Mouse (Mus musculus) left cerebral cortex, adult 2 months (tissue): Measurements from ENCODE around the gene Sbk1. TPM values are rescaled to one million over a fixed set of nuclear protein-coding genes. Genes with fewer than 3 reads are reported as not detected.
"Not testable (repeated sequence)": the region's sequence is repeated elsewhere in the genome, so short reads cannot be mapped to it uniquely, and the experiment has no call there.

ENCODE experiments used
- DNase-seq, 2 experiments: peaks; one replicate each; pipeline ENCODE4 v3.0.0; 2021 to 2022; ENCODE audit warnings: low spot score in 2 of 2, mixed read lengths in 1 of 2; ENCODE audit errors: extremely low spot score in 1 of 2
- H3K27ac ChIP-seq: fragments of 200-600 bp; 2 replicates; pipeline ENCODE4 v1.8.1; 2022
- H3K4me3 ChIP-seq: fragments of 200-600 bp; 2 replicates; pipeline ENCODE4 v1.8.1; 2022
- CTCF ChIP-seq: fragments of 200-600 bp; IDR thresholded peaks from 2 replicates; pipeline ENCODE4 v1.8.1; 2022; ENCODE audit warnings: antibody characterized with exemption, mild to moderate bottlenecking, moderate library complexity
- intact Hi-C: fragments of 180-260 bp; cut with DNase I; formaldehyde crosslinking; loops from one replicate; pipeline ENCODE4 v1.15.1; 2025
- total RNA-seq, 2 experiments: library from RNA; stranded (reverse); gene quantifications; 2 replicates each; pipeline ENCODE4 v1.2.3; 2021

Sbk1 gene
- total RNA-seq, 2 experiments from 2014 or later: 65.3 to 85.8 TPM

- Histone ChIP-seq H3K27ac (peak overlapping the region; percentile 59), H3K4me3 (no peak overlapping the region)
- no peak for DNase-seq
- TF ChIP-seq CTCF: no peak; the same call in 1 of the 2 replicates
- intact Hi-C loops: no loop called here
Measured at GRCm38 (mm10) chr7:126281876-126282682, 9.7 kb downstream of the Sbk1 start.

DNA sequence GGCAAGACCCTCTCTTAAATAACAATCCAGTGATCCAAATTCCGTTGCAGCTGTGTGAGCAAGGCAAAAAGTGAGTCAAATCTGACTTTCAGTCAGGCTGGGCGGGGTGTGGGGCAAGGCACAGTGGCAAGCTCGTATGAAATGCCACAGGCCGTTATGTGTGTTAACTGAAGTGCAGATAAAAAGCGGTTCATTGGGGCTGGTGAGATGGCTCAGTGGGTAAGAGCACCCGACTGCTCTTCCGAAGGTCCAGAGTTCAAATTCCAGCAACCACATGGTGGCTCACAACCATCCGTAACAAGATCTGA lies 10.2 kb downstream of the Sbk1 start:
- H3K27ac ChIP-seq, H3K4me3 ChIP-seq, DNase-seq, intact Hi-C loops: not testable (repeated sequence)

DNA sequence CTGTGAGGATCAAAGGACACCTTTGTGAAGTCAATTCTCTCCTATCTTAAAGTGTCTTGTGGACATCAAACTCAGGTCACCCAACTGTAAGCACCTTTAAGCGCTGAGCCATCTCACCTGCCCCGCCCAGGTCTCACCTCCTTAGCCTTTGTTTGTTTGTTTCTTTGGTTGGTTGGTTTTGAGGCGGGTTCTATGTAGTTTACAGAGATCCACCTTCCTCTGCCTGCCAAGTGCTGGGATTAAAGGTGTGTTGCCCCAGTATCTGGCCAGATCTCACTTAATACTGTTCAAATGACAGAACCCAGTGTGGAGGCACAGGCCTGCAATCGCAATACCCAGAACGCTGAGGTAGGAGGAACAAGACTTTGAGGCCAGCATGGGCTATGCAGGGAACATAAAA lies 11.6 kb downstream of the Sbk1 start:
- intact Hi-C loops: no loop called here
- no peak for DNase-seq
- no peak for TF ChIP-seq CTCF
- Histone ChIP-seq H3K27ac (no peak overlapping the region; the same call in 1 of the 2 replicates), H3K4me3 (no peak overlapping the region)

- Histone ChIP-seq H3K4me3 (no peak overlapping the region), H3K27ac (peak overlapping the region; percentile 71; the same call in 1 of the 2 replicates)
- no peak for TF ChIP-seq CTCF
- intact Hi-C loops: no loop called here
- no peak for DNase-seq
Measured at GRCm38 (mm10) chr7:126284441-126284840, 12.0 kb downstream of the Sbk1 start.

GRCm38 (mm10) chr7:126284865-126285264 lies 12.4 kb downstream of the Sbk1 start:
- TF ChIP-seq CTCF: no peak
- DNase-seq: peak in 1 of 2 experiments; percentile 54
- intact Hi-C loops: no loop called here
- no peak overlapping the region for H3K4me3 ChIP-seq
- peak overlapping the region; percentile 71 for H3K27ac ChIP-seq

DNA sequence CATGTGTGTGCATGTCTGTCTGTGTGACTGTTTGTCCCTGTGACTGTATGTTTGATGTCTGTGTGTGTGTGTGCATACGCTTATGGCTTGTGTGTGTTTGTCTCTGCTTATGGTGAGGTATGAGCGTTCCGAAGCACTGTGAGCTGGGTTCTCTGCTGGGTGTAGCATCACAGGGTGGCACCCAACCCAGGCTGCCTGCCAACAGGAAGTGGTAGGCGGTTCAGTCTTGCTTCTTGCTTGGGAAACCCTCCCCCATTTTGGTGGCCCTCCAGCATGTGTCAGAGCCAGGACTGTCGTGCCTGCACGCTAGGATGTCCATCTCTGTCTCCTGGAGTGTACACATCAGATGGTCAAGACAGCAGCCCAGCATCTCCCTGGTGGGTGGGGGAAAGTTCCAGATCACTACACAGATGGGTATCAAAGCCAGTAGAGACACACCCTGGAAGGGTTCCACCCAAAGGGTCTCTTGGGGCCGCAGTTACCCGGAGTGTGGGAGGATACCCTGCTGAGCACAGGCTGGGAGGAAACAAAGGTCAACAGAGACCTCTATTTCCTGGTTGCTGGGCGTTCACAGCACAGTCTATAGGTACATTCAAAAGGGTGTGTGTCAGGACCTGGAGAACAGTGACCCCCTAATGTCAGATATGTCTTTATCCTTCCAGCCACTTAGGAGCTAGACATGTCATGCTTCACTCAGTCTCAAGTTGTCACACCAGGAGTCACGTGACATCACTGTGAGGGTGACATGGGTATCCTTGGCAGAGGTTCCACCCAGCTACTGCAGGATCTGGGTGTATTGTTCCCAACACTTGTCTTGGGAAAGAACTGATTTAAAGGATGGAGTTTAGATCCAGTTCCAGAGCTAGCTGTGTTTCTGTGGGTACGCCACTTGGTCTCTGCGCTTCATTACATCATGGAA lies 13.1 kb downstream of the Sbk1 start:
- TF ChIP-seq CTCF: no peak
- intact Hi-C loops: no loop called here
- Histone ChIP-seq H3K27ac (peak overlapping the region; percentile 71), H3K4me3 (no peak overlapping the region)
- peak; percentile 78 to 89 for DNase-seq

DNA sequence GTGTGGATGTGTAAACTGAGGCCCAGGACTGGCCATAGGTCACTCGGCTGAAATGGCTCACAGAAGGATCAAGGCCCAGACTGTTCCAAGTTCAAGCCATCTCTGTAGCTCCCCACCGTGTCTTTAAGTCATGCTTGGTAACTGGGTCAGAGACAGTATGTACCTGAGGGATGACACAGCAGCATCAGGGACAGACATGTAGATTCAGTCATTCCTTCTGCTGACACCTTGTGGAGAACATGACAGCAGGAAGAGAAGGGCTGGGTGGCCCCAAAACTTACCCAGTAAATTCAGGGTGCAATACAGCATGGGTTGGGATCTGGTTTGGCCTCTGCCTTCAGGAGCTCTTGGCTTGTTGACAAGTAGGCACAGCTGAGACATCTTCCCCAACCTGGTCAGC lies 13.9 kb downstream of the Sbk1 start:
- TF ChIP-seq CTCF: no peak
- intact Hi-C loops: no loop called here
- Histone ChIP-seq H3K27ac (peak overlapping the region; percentile 71; the same call in 1 of the 2 replicates), H3K4me3 (no peak overlapping the region)
- no peak for DNase-seq

DNA sequence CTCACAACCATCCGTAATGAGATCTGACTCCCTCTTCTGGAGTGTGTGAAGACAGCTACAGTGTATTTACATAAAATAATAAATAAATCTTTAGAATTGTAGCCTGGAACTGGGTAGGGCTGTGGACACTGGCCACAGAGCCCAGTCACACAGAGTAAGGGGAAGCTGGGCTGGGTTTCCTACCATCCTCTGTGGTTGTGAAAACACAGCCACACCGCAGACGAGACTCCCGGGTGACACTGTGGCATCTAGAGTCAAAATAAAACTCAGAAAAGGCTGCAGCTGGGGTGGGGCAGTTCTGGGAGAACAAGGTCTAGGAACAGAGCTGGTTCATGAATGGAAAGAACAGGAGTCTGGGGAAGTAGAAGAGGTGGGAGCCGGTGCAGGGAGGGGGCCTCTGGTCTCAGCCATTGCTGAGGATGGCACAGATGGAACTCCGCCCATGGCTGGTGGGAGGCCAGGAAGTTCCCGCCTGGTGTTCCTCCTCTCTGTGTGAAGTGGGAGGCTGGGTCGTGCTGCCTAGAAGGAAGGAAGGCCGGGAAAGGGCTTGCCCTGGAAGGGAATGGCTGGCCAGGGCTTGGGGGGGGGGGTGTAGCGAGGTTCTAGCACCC lies 15.2 kb downstream of the Sbk1 start:
- intact Hi-C loops: loop anchor here (2.0 kb wide), 1 partner anchor 51 kb away; no protein-coding TSS in a partner anchor
- peak; percentile 60 to 61 for DNase-seq
- Histone ChIP-seq H3K4me3 (no peak overlapping the region), H3K27ac (peak overlapping the region; percentile 44)
- TF ChIP-seq CTCF: no peak

- intact Hi-C loops: loop anchor here (2.0 kb wide), 1 partner anchor 51 kb away; no protein-coding TSS in a partner anchor
- Histone ChIP-seq H3K27ac (peak overlapping the region; percentile 21), H3K4me3 (no peak overlapping the region)
- DNase-seq: no peak
- no peak for TF ChIP-seq CTCF
Measured at GRCm38 (mm10) chr7:126288104-126288497, 15.7 kb downstream of the Sbk1 start.

DNA sequence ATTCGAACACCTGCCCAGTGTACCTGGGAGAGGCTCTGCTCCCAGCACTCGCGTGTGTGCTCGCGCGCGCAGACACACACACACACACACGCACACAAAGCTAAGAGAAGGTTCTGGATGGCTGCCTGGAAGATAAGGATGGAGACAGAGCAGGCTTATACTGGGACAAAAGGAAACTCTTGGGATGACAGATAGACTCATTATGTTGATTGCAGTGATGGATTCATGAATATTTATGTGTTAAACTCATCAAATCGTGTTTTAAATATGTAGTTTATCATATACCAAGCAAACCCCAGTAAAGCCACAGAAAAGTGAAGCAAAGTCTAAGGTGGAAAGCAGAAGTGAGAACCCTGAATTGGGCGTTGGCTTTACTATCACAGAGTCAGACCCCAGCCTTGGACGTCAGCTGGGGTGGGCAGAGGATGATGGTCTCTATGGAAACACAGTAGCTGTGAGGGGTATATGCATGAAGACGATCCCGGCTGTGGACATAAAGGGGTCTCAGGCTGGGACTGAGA lies 16.2 kb downstream of the Sbk1 start:
- Histone ChIP-seq H3K27ac (peak overlapping the region; percentile 21; the same call in 1 of the 2 replicates), H3K4me3 (no peak overlapping the region)
- intact Hi-C loops: loop anchor here (2.0 kb wide), 1 partner anchor 52 kb away; no protein-coding TSS in a partner anchor
- DNase-seq: no peak
- TF ChIP-seq CTCF: no peak

- no peak for DNase-seq
- TF ChIP-seq CTCF: no peak
- no peak overlapping the region for H3K4me3 ChIP-seq
- intact Hi-C loops: loop anchor here (2.0 kb wide), 1 partner anchor 53 kb away; no protein-coding TSS in a partner anchor
- no peak overlapping the region for H3K27ac ChIP-seq
Measured at GRCm38 (mm10) chr7:126289371-126289770, 17.0 kb downstream of the Sbk1 start.

- Histone ChIP-seq H3K27ac (no peak overlapping the region), H3K4me3 (no peak overlapping the region)
- no peak for DNase-seq
- TF ChIP-seq CTCF: no peak
- intact Hi-C loops: loop anchor here (2.0 kb wide), 1 partner anchor 53 kb away; no protein-coding TSS in a partner anchor
Measured at GRCm38 (mm10) chr7:126289956-126290355, 17.5 kb downstream of the Sbk1 start.
